Mouse (Mus musculus): Measurements from ENCODE around the gene AL731706.1.

GRCm38 (mm10) chr2:136921003-136921408 lies 29.8 kb upstream of the AL731706.1 start:
- TF ChIP-seq POLR2A (IDR thresholded peaks at IDR 0.05; ENCODE audit: insufficient read length, low read depth) (no peak), POLR2AphosphoS2 (IDR thresholded peaks at IDR 0.05; ENCODE audit: insufficient read length, low read depth) (no peak), TCF12 (IDR thresholded peaks at IDR 0.05; ENCODE audit: insufficient read depth, poor library complexity, severe bottlenecking) (no peak)

Data from myocyte (in vitro differentiated cells).